Comparison of ENCODE assay signal across 12 mouse cellular contexts in genomic region chr14:32903203-32903602, GRCm38 (mm10). TPM values are rescaled to one million over a fixed set of nuclear protein-coding genes. Genes with fewer than 3 reads are reported as not detected.
"Had no signal": no experiment of that assay in that cellular context is flagged by ENCODE, and none has a peak within 500 bp of the region (broad histone marks: within the 10 kb centered on the region; RNA-seq: fewer than 3 reads in every experiment).

No protein-coding gene starts in this region.

- H3K4me3 ChIP-seq: limb, embryonic 13.5 days; midbrain, embryonic 13.5 days had no signal

- H3K9ac ChIP-seq: limb, embryonic 13.5 days; midbrain, embryonic 13.5 days had no signal

- H3K9me3 ChIP-seq: limb, embryonic 13.5 days; midbrain, embryonic 13.5 days had no signal

- H3K36me3 ChIP-seq: limb, embryonic 13.5 days; midbrain, embryonic 13.5 days had no signal

- H3K4me1 ChIP-seq: limb, embryonic 13.5 days; midbrain, embryonic 13.5 days had no signal

- ATAC-seq: lung, postnatal 0 days; midbrain, embryonic 13.5 days had no signal

- DNase-seq: kidney, adult 11 months; kidney, adult 9 months; kidney, postnatal 36 days; layer of hippocampus, adult 9-11 months; lung, adult 2 months; lung, postnatal 36 days; right cerebral cortex, postnatal 14 days had no signal

- H3K27me3 ChIP-seq: limb, embryonic 13.5 days; midbrain, embryonic 13.5 days had no signal

- H3K27ac ChIP-seq: kidney, postnatal 0 days; limb, embryonic 13.5 days; midbrain, embryonic 13.5 days had no signal

- H3K4me2 ChIP-seq: limb, embryonic 13.5 days; midbrain, embryonic 13.5 days had no signal

RNA-seq across cellular contexts. Expression of gene Vstm4, which starts 46.6 kb away (rescaled TPM):
- total RNA-seq: megakaryocyte progenitor cell, adult 5-6 weeks had no signal
